23 mouse cellular contexts compared by ENCODE assay signal in the genomic region with DNA sequence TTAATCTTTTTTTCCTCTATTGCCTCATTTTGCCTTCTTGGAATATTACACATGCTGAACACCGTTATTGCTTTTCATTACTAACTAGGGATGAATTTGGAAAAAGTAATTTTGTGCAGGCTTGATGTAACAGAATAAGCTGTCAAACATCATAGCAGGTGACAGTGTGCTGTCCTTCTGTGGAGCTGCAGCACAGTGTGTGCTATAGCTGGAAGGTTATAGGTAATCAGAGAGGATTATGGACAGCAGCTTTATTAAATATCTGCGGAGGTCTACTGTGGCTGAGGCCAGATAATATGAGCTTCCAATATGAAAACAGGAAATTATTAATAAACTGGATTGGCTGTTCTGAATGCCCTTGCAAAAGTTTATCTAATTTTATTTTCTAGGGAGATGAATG.
"Had no signal": no experiment of that assay in that cellular context is flagged by ENCODE, and none has a peak within 500 bp of the region (broad histone marks: within the 10 kb centered on the region; RNA-seq: fewer than 3 reads in every experiment).

No protein-coding gene starts in this region.

- H3K4me3 ChIP-seq: gastrocnemius, adult 2 months; heart, embryonic 10.5 days; heart, embryonic 12.5 days; hindbrain, embryonic 13.5 days; hindbrain, embryonic 15.5 days; intestine, embryonic 15.5 days; layer of hippocampus, adult 2 months; left cerebral cortex, adult 2 months; limb, embryonic 10.5 days; limb, embryonic 12.5 days had no signal

- H3K36me3 ChIP-seq: heart, embryonic 10.5 days; heart, embryonic 12.5 days; hindbrain, embryonic 13.5 days; hindbrain, embryonic 15.5 days; intestine, embryonic 15.5 days; limb, embryonic 10.5 days; limb, embryonic 12.5 days had no signal

- H3K4me2 ChIP-seq: heart, embryonic 12.5 days; hindbrain, embryonic 13.5 days; hindbrain, embryonic 15.5 days; intestine, embryonic 15.5 days; limb, embryonic 12.5 days had no signal

- DNase-seq: gastrocnemius, adult 2 months; gastrocnemius, postnatal 10 days; gastrocnemius, postnatal 25 days; heart, adult 18-20 months; heart, postnatal 10 days; heart, postnatal 4 days; kidney, adult 18-20 months; kidney, adult 8-10 months; kidney, postnatal 10 days; kidney, postnatal 25 days; kidney, postnatal 4 days; liver had no signal

- H3K9ac ChIP-seq: heart, embryonic 12.5 days; hindbrain, embryonic 13.5 days; hindbrain, embryonic 15.5 days; intestine, embryonic 15.5 days; limb, embryonic 12.5 days had no signal

- H3K9me3 ChIP-seq: heart, embryonic 10.5 days; heart, embryonic 12.5 days; hindbrain, embryonic 13.5 days; hindbrain, embryonic 15.5 days; intestine, embryonic 15.5 days; limb, embryonic 10.5 days; limb, embryonic 12.5 days had no signal

- ATAC-seq: inflammation-experienced regulatory T-cells, adult 6 months; intestine, embryonic 15.5 days; intestine, postnatal 0 days had no signal

- H3K4me1 ChIP-seq: heart, embryonic 10.5 days; heart, embryonic 12.5 days; hindbrain, embryonic 13.5 days; hindbrain, embryonic 15.5 days; intestine, embryonic 15.5 days; limb, embryonic 10.5 days; limb, embryonic 12.5 days had no signal

- H3K27me3 ChIP-seq: heart, embryonic 12.5 days; hindbrain, embryonic 13.5 days; hindbrain, embryonic 15.5 days; intestine, embryonic 15.5 days; limb, embryonic 12.5 days had no signal

- H3K27ac ChIP-seq: gastrocnemius, adult 2 months; heart, embryonic 10.5 days; hindbrain, embryonic 13.5 days; hindbrain, embryonic 15.5 days; intestine, embryonic 15.5 days; layer of hippocampus, adult 2 months; left cerebral cortex, adult 2 months; limb, embryonic 10.5 days; limb, embryonic 12.5 days had no signal
